Mouse (Mus musculus): ENCODE results near the gene Tmod2. TPM values are rescaled to one million over a fixed set of nuclear protein-coding genes. Genes with fewer than 3 reads are reported as not detected.
A peak's percentile ranks its signal among the peaks of the same experiment; 100 is the strongest.

Tmod2 gene
- polyA plus RNA-seq, 1 experiment from 2014 or later: 11.9 TPM

DNA sequence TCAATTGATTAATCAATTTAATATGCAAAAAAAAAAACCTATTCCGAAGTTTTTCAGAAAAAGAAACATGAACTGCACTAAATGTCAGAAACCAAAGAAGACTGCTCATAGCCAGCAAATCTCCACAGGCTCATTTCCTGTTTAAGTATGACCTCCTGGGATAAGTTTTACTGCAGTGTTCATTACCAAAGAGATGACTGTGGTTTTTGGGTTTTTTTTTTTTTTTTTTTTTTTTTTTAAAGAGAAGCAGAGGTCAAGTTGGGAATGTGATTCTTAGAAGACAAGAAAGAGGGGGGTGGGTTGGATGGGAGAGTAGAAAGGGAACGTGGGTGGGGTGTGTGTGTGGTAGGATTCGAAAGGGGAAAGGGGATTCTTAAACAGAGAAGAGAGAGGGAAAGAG is 52.8 kb downstream of the Tmod2 start:
- peak overlapping the region; percentile 67 for H3K4me2 ChIP-seq (replicated peaks; ENCODE audit: low read depth)
- WGBS: 13% methylated on average over 3 of the region's 3 CpGs
- H3K4me1 ChIP-seq (replicated peaks; ENCODE audit: control insufficient read depth, insufficient read depth): peaks cover 3% of the 10 kb centered on the region; the same call in 1 of the 2 replicates
- DNase-seq (ENCODE audit: low spot score): no peak
- H3K9ac ChIP-seq (ENCODE audit: low read length): peak overlapping the region; percentile 90
- peak overlapping the region; percentile 86 for H3K4me3 ChIP-seq (ENCODE audit: low read depth, low read length)
- no peaks in the 10 kb centered on the region for H3K9me3 ChIP-seq (ENCODE audit: control insufficient read depth, low read length)
- ATAC-seq (ENCODE audit: low FRiP score, low TSS enrichment): no peak
- H3K27ac ChIP-seq (replicated peaks): peak overlapping the region; percentile 97
- H3K36me3 ChIP-seq (ENCODE audit: control insufficient read depth, insufficient read depth, low read length): no peaks in the 10 kb centered on the region
- TF ChIP-seq CTCF (IDR thresholded peaks at IDR 0.05; ENCODE audit: low read depth) (no peak), EP300 (optimal IDR thresholded peaks at IDR 0.05) (no peak)
- no peaks in the 10 kb centered on the region for H3K27me3 ChIP-seq (ENCODE audit: control insufficient read depth, insufficient read depth, low read length)

DNA sequence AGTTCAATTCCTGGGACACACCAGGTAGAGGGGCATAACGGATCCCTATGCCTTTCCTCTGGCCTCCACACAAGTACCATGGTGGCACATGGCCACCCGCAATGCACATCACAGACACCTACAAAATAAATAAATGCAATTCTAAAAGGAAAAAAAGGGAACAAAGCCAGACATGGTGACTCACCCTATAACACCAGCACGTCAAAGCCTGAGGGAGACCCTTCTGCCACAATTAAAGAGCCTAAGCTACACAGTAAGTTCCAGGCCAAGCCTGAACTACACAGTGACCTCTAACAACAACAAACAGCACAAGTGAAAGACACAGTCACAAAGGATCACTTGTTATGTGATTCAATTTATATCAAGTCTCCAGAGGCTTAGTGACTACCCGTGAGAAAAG is 57.4 kb downstream of the Tmod2 start:
- H3K27ac ChIP-seq (replicated peaks): no peak overlapping the region
- no peak overlapping the region for H3K4me2 ChIP-seq (replicated peaks; ENCODE audit: low read depth)
- H3K4me1 ChIP-seq (replicated peaks; ENCODE audit: control insufficient read depth, insufficient read depth): peaks cover 3% of the 10 kb centered on the region; the same call in 1 of the 2 replicates
- WGBS: 53% methylated on average over 4 of the region's 4 CpGs
- no peak for DNase-seq (ENCODE audit: low spot score)
- no peak overlapping the region for H3K4me3 ChIP-seq (ENCODE audit: low read depth, low read length)
- ATAC-seq (ENCODE audit: low FRiP score, low TSS enrichment): no peak
- no peak overlapping the region for H3K9ac ChIP-seq (ENCODE audit: low read length)
- no peaks in the 10 kb centered on the region for H3K9me3 ChIP-seq (ENCODE audit: control insufficient read depth, low read length)
- no peaks in the 10 kb centered on the region for H3K36me3 ChIP-seq (ENCODE audit: control insufficient read depth, insufficient read depth, low read length)
- no peak for TF ChIP-seq CTCF (IDR thresholded peaks at IDR 0.05; ENCODE audit: low read depth)
- TF ChIP-seq EP300 (optimal IDR thresholded peaks at IDR 0.05): no peak
- H3K27me3 ChIP-seq (ENCODE audit: control insufficient read depth, insufficient read depth, low read length): no peaks in the 10 kb centered on the region

DNA sequence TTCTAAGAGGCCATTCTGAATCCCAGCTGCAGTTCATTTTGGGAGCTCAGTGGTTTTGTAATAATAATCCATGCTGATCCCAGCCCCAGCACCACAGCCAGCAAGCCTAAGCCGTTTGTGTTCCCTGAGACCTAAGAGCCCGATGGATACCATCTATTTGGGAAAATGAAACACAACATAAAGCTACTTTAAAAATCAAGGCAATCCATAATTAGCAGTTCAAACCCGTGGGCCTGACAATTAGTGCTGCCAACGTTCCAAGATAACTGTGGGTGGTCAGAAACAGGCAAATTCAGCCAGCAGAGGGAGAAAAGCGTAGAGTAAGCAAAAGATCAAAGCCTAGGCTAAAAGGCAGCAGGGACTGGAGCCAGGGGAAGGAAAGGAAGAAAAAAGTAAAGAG is 59.8 kb downstream of the Tmod2 start:
- H3K4me3 ChIP-seq (ENCODE audit: low read depth, low read length): no peak overlapping the region
- no peak for DNase-seq (ENCODE audit: low spot score)
- H3K9me3 ChIP-seq (ENCODE audit: control insufficient read depth, low read length): no peaks in the 10 kb centered on the region
- TF ChIP-seq CTCF (IDR thresholded peaks at IDR 0.05; ENCODE audit: low read depth) (peak; percentile 50), EP300 (optimal IDR thresholded peaks at IDR 0.05) (no peak)
- H3K4me1 ChIP-seq (replicated peaks; ENCODE audit: control insufficient read depth, insufficient read depth): peaks cover 3% of the 10 kb centered on the region; the same call in 1 of the 2 replicates
- no peak overlapping the region for H3K9ac ChIP-seq (ENCODE audit: low read length)
- H3K4me2 ChIP-seq (replicated peaks; ENCODE audit: low read depth): no peak overlapping the region
- no peak overlapping the region for H3K27ac ChIP-seq (replicated peaks)
- no peaks in the 10 kb centered on the region for H3K27me3 ChIP-seq (ENCODE audit: control insufficient read depth, insufficient read depth, low read length)
- ATAC-seq (ENCODE audit: low FRiP score, low TSS enrichment): no peak; the same call in 1 of the 2 replicates
- H3K36me3 ChIP-seq (ENCODE audit: control insufficient read depth, insufficient read depth, low read length): no peaks in the 10 kb centered on the region
- 29% methylated on average over 5 of the region's 5 CpGs for WGBS

DNA sequence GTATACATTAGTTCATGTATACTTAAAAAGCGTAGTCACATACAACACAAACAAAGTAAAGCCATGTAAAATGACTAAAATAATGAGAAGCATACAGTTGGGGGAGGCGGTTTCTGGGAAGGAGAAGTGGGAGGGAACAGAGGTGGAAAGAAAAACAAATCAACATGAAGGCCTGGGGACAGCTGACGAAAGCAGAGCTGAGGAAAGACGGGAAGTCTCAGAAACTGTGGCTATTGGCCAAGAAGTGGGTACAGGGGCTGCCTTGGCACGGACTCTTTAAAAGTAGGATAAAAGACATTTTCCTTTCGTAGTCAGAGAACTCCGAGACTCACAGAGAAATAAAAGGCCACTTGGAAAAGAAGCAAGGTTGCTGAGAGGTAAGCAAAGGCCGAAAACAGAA is 62.1 kb downstream of the Tmod2 start:
- TF ChIP-seq EP300 (optimal IDR thresholded peaks at IDR 0.05) (no peak), CTCF (IDR thresholded peaks at IDR 0.05; ENCODE audit: low read depth) (no peak)
- Histone ChIP-seq H3K27ac (replicated peaks) (no peak overlapping the region), H3K9me3 (ENCODE audit: control insufficient read depth, low read length) (no peaks in the 10 kb centered on the region), H3K4me2 (replicated peaks; ENCODE audit: low read depth) (no peak overlapping the region), H3K9ac (ENCODE audit: low read length) (no peak overlapping the region), H3K27me3 (ENCODE audit: control insufficient read depth, insufficient read depth, low read length) (no peaks in the 10 kb centered on the region), H3K4me1 (replicated peaks; ENCODE audit: control insufficient read depth, insufficient read depth) (no peaks in the 10 kb centered on the region), H3K4me3 (ENCODE audit: low read depth, low read length) (no peak overlapping the region), H3K36me3 (ENCODE audit: control insufficient read depth, insufficient read depth, low read length) (no peaks in the 10 kb centered on the region)
- DNase-seq (ENCODE audit: low spot score): no peak
- 65% methylated on average over 8 of the region's 8 CpGs for WGBS
- ATAC-seq (ENCODE audit: low FRiP score, low TSS enrichment): no peak

DNA sequence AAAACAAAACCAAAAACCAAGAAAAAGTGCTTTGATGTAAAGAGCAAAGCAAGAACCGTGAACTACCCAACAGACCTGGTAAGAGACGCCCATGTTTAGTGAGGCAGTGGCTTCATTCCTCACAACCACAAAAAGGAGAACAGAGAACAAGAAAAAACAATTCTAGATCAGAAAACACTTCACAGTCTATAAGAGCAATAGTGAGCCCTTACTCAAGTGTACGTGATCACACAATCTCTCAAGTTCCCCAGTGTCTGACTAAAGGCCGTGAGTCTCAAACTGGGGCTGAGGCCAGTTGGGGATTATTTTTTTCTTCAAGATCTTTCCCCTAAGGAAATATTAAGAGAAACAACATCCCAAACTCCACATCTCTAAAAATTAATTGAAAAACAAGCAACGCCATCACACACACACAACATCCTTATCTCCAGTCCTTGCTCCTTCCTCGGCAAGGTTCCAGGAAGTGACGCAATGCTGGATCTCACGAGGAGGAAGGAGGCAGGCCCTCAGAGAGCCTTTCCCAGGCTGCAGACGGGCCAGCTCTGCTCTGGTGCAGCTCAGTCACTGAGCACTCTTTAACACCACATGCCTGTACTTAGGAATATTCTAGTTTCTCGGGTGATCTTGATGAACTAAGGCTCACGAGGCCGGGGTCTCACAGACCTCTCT is 64.1 kb downstream of the Tmod2 start:
- Histone ChIP-seq H3K27me3 (ENCODE audit: control insufficient read depth, insufficient read depth, low read length) (no peaks in the 10 kb centered on the region), H3K9ac (ENCODE audit: low read length) (no peak overlapping the region), H3K27ac (replicated peaks) (peak overlapping the region; percentile 75), H3K36me3 (ENCODE audit: control insufficient read depth, insufficient read depth, low read length) (no peaks in the 10 kb centered on the region), H3K4me2 (replicated peaks; ENCODE audit: low read depth) (no peak overlapping the region), H3K4me1 (replicated peaks; ENCODE audit: control insufficient read depth, insufficient read depth) (peaks cover 4% of the 10 kb centered on the region), H3K4me3 (ENCODE audit: low read depth, low read length) (no peak overlapping the region), H3K9me3 (ENCODE audit: control insufficient read depth, low read length) (no peaks in the 10 kb centered on the region)
- 52% methylated on average over 12 of the region's 12 CpGs for WGBS
- peak; percentile 88 for ATAC-seq (ENCODE audit: low FRiP score, low TSS enrichment)
- TF ChIP-seq CTCF (IDR thresholded peaks at IDR 0.05; ENCODE audit: low read depth): no peak
- TF ChIP-seq EP300 (optimal IDR thresholded peaks at IDR 0.05): no peak
- peak; percentile 84 for DNase-seq (ENCODE audit: low spot score)

DNA sequence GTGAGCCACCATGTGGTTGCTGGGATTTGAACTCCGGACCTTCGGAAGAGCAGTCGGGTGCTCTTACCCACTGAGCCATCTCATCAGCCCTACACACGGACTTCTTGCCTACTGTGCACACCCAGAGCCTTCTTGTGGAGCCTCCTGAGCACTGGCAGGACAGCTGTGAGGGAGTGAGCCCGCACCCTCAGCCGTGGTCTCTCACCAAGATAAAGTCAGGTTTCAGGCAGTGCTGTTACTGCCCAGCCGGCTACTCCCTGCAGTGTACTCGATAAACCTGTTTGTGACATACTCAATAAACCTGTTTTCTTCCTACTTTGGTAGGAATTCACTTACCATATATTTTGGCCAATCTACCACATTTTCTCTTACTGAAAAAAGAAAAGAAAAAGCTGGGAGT is 65.6 kb downstream of the Tmod2 start:
- 73% methylated on average over 8 of the region's 8 CpGs for WGBS
- no peak for TF ChIP-seq CTCF (IDR thresholded peaks at IDR 0.05; ENCODE audit: low read depth)
- TF ChIP-seq EP300 (optimal IDR thresholded peaks at IDR 0.05): no peak
- H3K27ac ChIP-seq (replicated peaks): peak overlapping the region; percentile 45; the same call in 1 of the 2 replicates
- no peak overlapping the region for H3K4me3 ChIP-seq (ENCODE audit: low read depth, low read length)
- H3K4me2 ChIP-seq (replicated peaks; ENCODE audit: low read depth): no peak overlapping the region
- DNase-seq (ENCODE audit: low spot score) (peak; percentile 56), ATAC-seq (ENCODE audit: low FRiP score, low TSS enrichment) (peak; percentile 73)
- no peaks in the 10 kb centered on the region for H3K27me3 ChIP-seq (ENCODE audit: control insufficient read depth, insufficient read depth, low read length)
- peaks cover 7% of the 10 kb centered on the region for H3K4me1 ChIP-seq (replicated peaks; ENCODE audit: control insufficient read depth, insufficient read depth)
- H3K9ac ChIP-seq (ENCODE audit: low read length): no peak overlapping the region
- no peaks in the 10 kb centered on the region for H3K36me3 ChIP-seq (ENCODE audit: control insufficient read depth, insufficient read depth, low read length)
- H3K9me3 ChIP-seq (ENCODE audit: control insufficient read depth, low read length): no peaks in the 10 kb centered on the region

Data from stomach, postnatal 0 days (tissue).